Mouse (Mus musculus) embryonic facial prominence, embryonic 12.5 days (tissue): ENCODE data around the gene Atl2. TPM values are rescaled to one million over a fixed set of nuclear protein-coding genes. Genes with fewer than 3 reads are reported as not detected.

Experiments used
- ATAC-seq: fragments of 200-750 bp; cut with Nextera tagmentation; 2 replicates; pipeline ENCODE4 v1.8.0; 2017; ENCODE audit not compliant: insufficient number of reproducible peaks, insufficient read depth, low FRiP score, low TSS enrichment
- H3K27ac ChIP-seq: fragments of 300-500 bp; sonication (generic); 2 replicates; pipeline ENCODE4 v1.5.1; 2016; ENCODE audit warnings: mild to moderate bottlenecking
- H3K27me3 ChIP-seq: fragments of 300-500 bp; sonication (generic); 2 replicates; pipeline ENCODE4 v1.6.1; 2016; ENCODE audit warnings: mild to moderate bottlenecking, moderate library complexity
- H3K36me3 ChIP-seq: fragments of 300-500 bp; sonication (generic); 2 replicates; pipeline ENCODE4 v1.6.1; 2016; ENCODE audit warnings: mild to moderate bottlenecking
- H3K4me1 ChIP-seq: fragments of 300-500 bp; sonication (generic); 2 replicates; pipeline ENCODE4 v1.6.1; 2016
- H3K4me2 ChIP-seq: fragments of 300-500 bp; sonication (generic); replicated peaks from 2 replicates; pipeline ENCODE4 v1.6.1; 2016; ENCODE audit warnings: mild to moderate bottlenecking, moderate library complexity
- H3K4me3 ChIP-seq: fragments of 300-500 bp; sonication (generic); 2 replicates; pipeline ENCODE4 v1.5.1; 2016; ENCODE audit warnings: mild to moderate bottlenecking
- H3K9ac ChIP-seq: fragments of 300-500 bp; sonication (generic); 2 replicates; pipeline ENCODE4 v1.6.1; 2016; ENCODE audit warnings: mild to moderate bottlenecking, moderate library complexity
- H3K9me3 ChIP-seq: fragments of 300-500 bp; sonication (generic); 2 replicates; pipeline ENCODE4 v1.6.1; 2016; ENCODE audit warnings: mild to moderate bottlenecking, moderate library complexity
- WGBS: fragments of 180-500 bp; shearing (Covaris S2); methylation state at CpG from one replicate; pipeline ENCODE4 v1.1.7; 2016; 5-methylcytosine and 5-hydroxymethylcytosine counted together
- polyA plus RNA-seq: library from polyadenylated mRNA; unstranded; fragments of >200 nt; fragmentation: Nextera tagmentation; extraction: Ambion mirVana; gene quantifications from 2 replicates; pipeline ENCODE4 v1.2.1, GENCODE M21; 2016

The Atl2 gene
- polyA plus RNA-seq, 1 experiment from 2014 or later: 31.6 TPM

GRCm38 (mm10) chr17:79810421-79810820 is 85.5 kb downstream of the Atl2 start:
- H3K9ac ChIP-seq: no peak overlapping the region
- no peak overlapping the region for H3K4me2 ChIP-seq
- no peak overlapping the region for H3K27ac ChIP-seq
- no peaks in the 10 kb centered on the region for H3K9me3 ChIP-seq
- no peak for ATAC-seq
- H3K27me3 ChIP-seq: no peaks in the 10 kb centered on the region
- 75% methylated on average over 9 of the region's 9 CpGs for WGBS
- 0 out of 2 replicates have a peak, but pooled peaks cover 7% of the 10 kb centered on the region for H3K4me1 ChIP-seq
- H3K4me3 ChIP-seq: no peak overlapping the region
- H3K36me3 ChIP-seq: no peaks in the 10 kb centered on the region

GRCm38 (mm10) chr17:79809491-79810316 is 86.2 kb downstream of the Atl2 start:
- 66% methylated on average over 23 of the region's 23 CpGs for WGBS

GRCm38 (mm10) chr17:79807237-79807930 is 88.5 kb downstream of the Atl2 start:
- Histone ChIP-seq H3K27ac (no peak overlapping the region), H3K36me3 (no peaks in the 10 kb centered on the region), H3K27me3 (no peaks in the 10 kb centered on the region), H3K4me2 (no peak overlapping the region), H3K4me1 (0 out of 2 replicates have a peak, but pooled peaks cover 7% of the 10 kb centered on the region), H3K4me3 (no peak overlapping the region), H3K9ac (no peak overlapping the region), H3K9me3 (no peaks in the 10 kb centered on the region)
- ATAC-seq: no peak
- 62% methylated on average over 8 of the region's 8 CpGs for WGBS

More at GRCm38 (mm10) chr17:79809491-79810316, 86.2 kb downstream of the Atl2 start:
- Histone ChIP-seq H3K4me1 (0 out of 2 replicates have a peak, but pooled peaks cover 7% of the 10 kb centered on the region), H3K9me3 (no peaks in the 10 kb centered on the region), H3K9ac (no peak overlapping the region), H3K27me3 (no peaks in the 10 kb centered on the region), H3K36me3 (no peaks in the 10 kb centered on the region), H3K27ac (no peak overlapping the region), H3K4me2 (no peak overlapping the region), H3K4me3 (no peak overlapping the region)
- ATAC-seq: 0 out of 2 replicates have a peak, but pooled peaks have one; percentile 41

GRCm38 (mm10) chr17:79804747-79805146 is 91.2 kb downstream of the Atl2 start:
- no peak overlapping the region for H3K9ac ChIP-seq
- H3K9me3 ChIP-seq: no peaks in the 10 kb centered on the region
- H3K36me3 ChIP-seq: no peaks in the 10 kb centered on the region
- H3K27ac ChIP-seq: no peak overlapping the region
- WGBS: 70% methylated on average over 2 of the region's 2 CpGs
- H3K27me3 ChIP-seq: no peaks in the 10 kb centered on the region
- no peak overlapping the region for H3K4me3 ChIP-seq
- no peak overlapping the region for H3K4me2 ChIP-seq
- 0 out of 2 replicates have a peak, but pooled peaks cover 7% of the 10 kb centered on the region for H3K4me1 ChIP-seq
- no peak for ATAC-seq

GRCm38 (mm10) chr17:79802056-79802455 is 93.9 kb downstream of the Atl2 start:
- WGBS: 81% methylated on average over 7 of the region's 7 CpGs
- Histone ChIP-seq H3K9ac (no peak overlapping the region), H3K9me3 (no peaks in the 10 kb centered on the region)

GRCm38 (mm10) chr17:79798831-79799230 is 97.1 kb downstream of the Atl2 start:
- H3K27ac ChIP-seq: no peak overlapping the region
- no peak overlapping the region for H3K9ac ChIP-seq
- no peaks in the 10 kb centered on the region for H3K36me3 ChIP-seq
- no peak for ATAC-seq
- no peaks in the 10 kb centered on the region for H3K27me3 ChIP-seq
- no peaks in the 10 kb centered on the region for H3K9me3 ChIP-seq
- no peak overlapping the region for H3K4me2 ChIP-seq
- H3K4me3 ChIP-seq: no peak overlapping the region
- WGBS: 90% methylated on average over 10 of the region's 10 CpGs
- no peaks in the 10 kb centered on the region for H3K4me1 ChIP-seq

More at GRCm38 (mm10) chr17:79802056-79802455, 93.9 kb downstream of the Atl2 start:
- Histone ChIP-seq H3K4me1 (no peaks in the 10 kb centered on the region), H3K4me2 (no peak overlapping the region), H3K27ac (no peak overlapping the region), H3K36me3 (no peaks in the 10 kb centered on the region), H3K27me3 (no peaks in the 10 kb centered on the region), H3K4me3 (no peak overlapping the region)
- ATAC-seq: no peak

Other genes with a start within 250 kb of the Atl2 start
- gene Cyp1b1, start 181.1 kb downstream of the Atl2 start, polyA plus RNA-seq: 10.1 and 13.4 TPM in 2 replicates
- 107 and 109 TPM in 2 replicates for gene Hnrnpll, start 166.2 kb upstream of the Atl2 start, polyA plus RNA-seq
- gene Galm, start 231.3 kb upstream of the Atl2 start, polyA plus RNA-seq: 19.0 and 23.3 TPM in 2 replicates